10 mouse cellular contexts compared by ENCODE assay signal in genomic region chr17:24203068-24203467, GRCm38 (mm10). TPM values are rescaled to one million over a fixed set of nuclear protein-coding genes. Genes with fewer than 3 reads are reported as not detected.
DNase-seq lines count a peak whose midpoint lies in the region; ATAC-seq and TF ChIP-seq lines count a peak whose summit lies in the region.
"Had no signal": no experiment of that assay in that cellular context is flagged by ENCODE, and none has a peak within 500 bp of the region (broad histone marks: within the 10 kb centered on the region; RNA-seq: fewer than 3 reads in every experiment).

No protein-coding gene starts in this region.

- ATAC-seq in lung, embryonic 14.5 days (ENCODE audit: insufficient read depth) = no peak
- ATAC-seq in liver, embryonic 13.5 days (ENCODE audit: low read depth) = peak; percentile 77
- ATAC-seq in stomach, embryonic 15.5 days (ENCODE audit: insufficient read depth, low FRiP score, low read depth) = peak; percentile 47; the same call in 1 of the 2 replicates
- no peak for ATAC-seq in inflammation-experienced regulatory T-cells, adult 6 months
- ATAC-seq: Patski had no signal

- no peak overlapping the region; the same call in 1 of the 2 replicates for H3K4me3 ChIP-seq in lung, embryonic 14.5 days (ENCODE audit: low read depth, low read length)
- H3K4me3 ChIP-seq in erythroblast, embryonic 14.5 days (replicated peaks) = peak overlapping the region; percentile 78
- peak overlapping the region; percentile 80 for H3K4me3 ChIP-seq in liver, embryonic 13.5 days (replicated peaks)
- no peak overlapping the region for H3K4me3 ChIP-seq in stomach, embryonic 15.5 days (replicated peaks)

- DNase-seq in lung, embryonic 14.5 days = no peak
- DNase-seq in lung, postnatal 36 days = no peak
- DNase-seq in liver, embryonic 13.5 days = peak; percentile 79
- no peak for DNase-seq in gastrocnemius, postnatal 14 days
- DNase-seq in urinary bladder, postnatal 14 days (ENCODE audit: low spot score) = no peak

- WGBS in lung, embryonic 14.5 days = 47% methylated on average over 4 of the region's 4 CpGs
- 18% methylated on average over 4 of the region's 4 CpGs for WGBS in liver, embryonic 13.5 days (ENCODE audit: insufficient replicate concordance)
- WGBS in stomach, embryonic 15.5 days = 50% methylated on average over 4 of the region's 4 CpGs

- no peak for TF ChIP-seq CTCF in lung, embryonic 14.5 days (IDR thresholded peaks at IDR 0.05; ENCODE audit: low read depth)

- H3K27me3 ChIP-seq in lung, embryonic 14.5 days (ENCODE audit: insufficient read depth, low read length) = peaks cover 12% of the 10 kb centered on the region
- no peaks in the 10 kb centered on the region for H3K27me3 ChIP-seq in erythroblast, embryonic 14.5 days (ENCODE audit: control insufficient read depth)
- H3K27me3 ChIP-seq in liver, embryonic 13.5 days = peaks cover 9% of the 10 kb centered on the region
- H3K27me3 ChIP-seq in stomach, embryonic 15.5 days (replicated peaks) = peaks cover 2% of the 10 kb centered on the region; the same call in 1 of the 2 replicates
- H3K27me3 ChIP-seq: Patski had no signal

- no peaks in the 10 kb centered on the region for H3K36me3 ChIP-seq in lung, embryonic 14.5 days (ENCODE audit: insufficient read depth)
- peaks cover 70% of the 10 kb centered on the region for H3K36me3 ChIP-seq in erythroblast, embryonic 14.5 days (ENCODE audit: control insufficient read depth)
- peaks cover 10% of the 10 kb centered on the region; the same call in 1 of the 2 replicates for H3K36me3 ChIP-seq in liver, embryonic 13.5 days
- no peaks in the 10 kb centered on the region for H3K36me3 ChIP-seq in stomach, embryonic 15.5 days

- H3K9ac ChIP-seq in lung, embryonic 14.5 days = no peak overlapping the region
- H3K9ac ChIP-seq in liver, embryonic 13.5 days = peak overlapping the region; percentile 93
- H3K9ac ChIP-seq in stomach, embryonic 15.5 days = no peak overlapping the region

- no peak overlapping the region for H3K4me2 ChIP-seq in lung, embryonic 14.5 days
- peak overlapping the region; percentile 100 for H3K4me2 ChIP-seq in liver, embryonic 13.5 days
- no peak overlapping the region for H3K4me2 ChIP-seq in stomach, embryonic 15.5 days

- H3K9me3 ChIP-seq in lung, embryonic 14.5 days (ENCODE audit: low read depth, low read length) = no peaks in the 10 kb centered on the region
- no peaks in the 10 kb centered on the region for H3K9me3 ChIP-seq in erythroblast, embryonic 14.5 days (ENCODE audit: control insufficient read depth, low read length)
- H3K9me3 ChIP-seq in liver, embryonic 13.5 days (replicated peaks) = no peaks in the 10 kb centered on the region
- no peaks in the 10 kb centered on the region for H3K9me3 ChIP-seq in stomach, embryonic 15.5 days

- H3K4me1 ChIP-seq in lung, embryonic 14.5 days (ENCODE audit: insufficient read depth) = peaks cover 27% of the 10 kb centered on the region
- H3K4me1 ChIP-seq in erythroblast, embryonic 14.5 days (ENCODE audit: control insufficient read depth) = peaks cover 100% of the 10 kb centered on the region
- H3K4me1 ChIP-seq in liver, embryonic 13.5 days (replicated peaks) = peaks cover 98% of the 10 kb centered on the region
- peaks cover 42% of the 10 kb centered on the region for H3K4me1 ChIP-seq in stomach, embryonic 15.5 days

- H3K27ac ChIP-seq in lung, embryonic 14.5 days (ENCODE audit: low read depth) = peak overlapping the region; percentile 40; the same call in 1 of the 2 replicates
- H3K27ac ChIP-seq in liver, embryonic 13.5 days = peak overlapping the region; percentile 99
- H3K27ac ChIP-seq in stomach, embryonic 15.5 days = no peak overlapping the region
- H3K27ac ChIP-seq: left cerebral cortex, adult 2 months had no signal

- intact Hi-C loops in gastrocnemius, postnatal 14 days (cut with DNase I; ENCODE audit: low total_unique reads) = no loop called here

RNA-seq across cellular contexts. Expression of gene Tbc1d24, which starts 2.3 kb away (rescaled TPM):
- polyA plus RNA-seq in lung, embryonic 14.5 days (2014; fragmentation: Nextera tagmentation; extraction: Ambion mirVana) = 6.4 and 7.0 TPM in 2 replicates
- 0.44 and 0.61 TPM in 2 replicates for polyA plus RNA-seq in erythroblast, embryonic 14.5 days (2012)
- polyA plus RNA-seq in liver, embryonic 13.5 days (2015; fragmentation: Nextera tagmentation; extraction: Ambion mirVana) = 6.9 and 7.5 TPM in 2 replicates
- 5.0 and 6.3 TPM in 2 replicates for polyA plus RNA-seq in stomach, embryonic 15.5 days (2015; fragmentation: Nextera tagmentation; extraction: Ambion mirVana)
- 1 to 10 TPM in 2 of 3 experiments, under 1 TPM in 1; 0.66 to 1.4 (median 1.0) TPM for polyA plus RNA-seq in inflammation-experienced regulatory T-cells, adult 6 months (2017; shearing (Covaris generic))
- 1 to 10 TPM; 3.4 to 3.5 TPM for total RNA-seq in gastrocnemius, postnatal 14 days (2021)

RNA-seq across cellular contexts. Expression of gene Ntn3, which starts 6.3 kb away (rescaled TPM):
- 8.2 and 10.3 TPM in 2 replicates for polyA plus RNA-seq in lung, embryonic 14.5 days (2014; fragmentation: Nextera tagmentation; extraction: Ambion mirVana)
- polyA plus RNA-seq in erythroblast, embryonic 14.5 days (2012) = 0.36 and 0.47 TPM in 2 replicates
- 1.00 and 1.4 TPM in 2 replicates for polyA plus RNA-seq in liver, embryonic 13.5 days (2015; fragmentation: Nextera tagmentation; extraction: Ambion mirVana)
- polyA plus RNA-seq in stomach, embryonic 15.5 days (2015; fragmentation: Nextera tagmentation; extraction: Ambion mirVana) = 8.1 and 8.5 TPM in 2 replicates
- polyA plus RNA-seq in inflammation-experienced regulatory T-cells, adult 6 months (2017; shearing (Covaris generic)) = not detected
- 1 to 10 TPM in 1 of 2 experiments, under 1 TPM in 1; 0.86 to 1.1 TPM for total RNA-seq in gastrocnemius, postnatal 14 days (2021)

RNA-seq across cellular contexts. Expression of gene Tedc2, which starts 17.6 kb away (rescaled TPM):
- polyA plus RNA-seq in lung, embryonic 14.5 days (2014; fragmentation: Nextera tagmentation; extraction: Ambion mirVana) = 14.5 and 15.2 TPM in 2 replicates
- polyA plus RNA-seq in erythroblast, embryonic 14.5 days (2012) = 5.8 and 7.7 TPM in 2 replicates
- 10.8 and 11.6 TPM in 2 replicates for polyA plus RNA-seq in liver, embryonic 13.5 days (2015; fragmentation: Nextera tagmentation; extraction: Ambion mirVana)
- 9.8 and 10.0 TPM in 2 replicates for polyA plus RNA-seq in stomach, embryonic 15.5 days (2015; fragmentation: Nextera tagmentation; extraction: Ambion mirVana)
- 1 to 10 TPM; 7.2 to 9.5 (median 9.1) TPM for polyA plus RNA-seq in inflammation-experienced regulatory T-cells, adult 6 months (2017; shearing (Covaris generic))
- total RNA-seq in gastrocnemius, postnatal 14 days (2021) = 1 to 10 TPM; 1.9 to 2.3 TPM

RNA-seq across cellular contexts. Expression of gene Atp6v0c, which starts 33.6 kb away (rescaled TPM):
- polyA plus RNA-seq in lung, embryonic 14.5 days (2014; fragmentation: Nextera tagmentation; extraction: Ambion mirVana) = 450 and 473 TPM in 2 replicates
- polyA plus RNA-seq in erythroblast, embryonic 14.5 days (2012) = 65.8 and 80.2 TPM in 2 replicates
- 348 and 367 TPM in 2 replicates for polyA plus RNA-seq in liver, embryonic 13.5 days (2015; fragmentation: Nextera tagmentation; extraction: Ambion mirVana)
- polyA plus RNA-seq in stomach, embryonic 15.5 days (2015; fragmentation: Nextera tagmentation; extraction: Ambion mirVana) = 495 and 512 TPM in 2 replicates
- polyA plus RNA-seq in inflammation-experienced regulatory T-cells, adult 6 months (2017; shearing (Covaris generic)) = 100 to 1,000 TPM; 164 to 208 (median 177) TPM
- 100 to 1,000 TPM; 167 to 178 TPM for total RNA-seq in gastrocnemius, postnatal 14 days (2021)

RNA-seq across cellular contexts. Expression of gene Amdhd2, which starts 39.5 kb away (rescaled TPM):
- 23.6 and 33.3 TPM in 2 replicates for polyA plus RNA-seq in lung, embryonic 14.5 days (2014; fragmentation: Nextera tagmentation; extraction: Ambion mirVana)
- 7.0 and 9.1 TPM in 2 replicates for polyA plus RNA-seq in erythroblast, embryonic 14.5 days (2012)
- polyA plus RNA-seq in liver, embryonic 13.5 days (2015; fragmentation: Nextera tagmentation; extraction: Ambion mirVana) = 18.6 and 20.8 TPM in 2 replicates
- polyA plus RNA-seq in stomach, embryonic 15.5 days (2015; fragmentation: Nextera tagmentation; extraction: Ambion mirVana) = 25.1 and 29.3 TPM in 2 replicates
- 10 to 100 TPM; 21.6 to 30.0 (median 29.7) TPM for polyA plus RNA-seq in inflammation-experienced regulatory T-cells, adult 6 months (2017; shearing (Covaris generic))
- 10 to 100 TPM in 1 of 2 experiments, 1 to 10 TPM in 1; 9.5 to 13.5 TPM for total RNA-seq in gastrocnemius, postnatal 14 days (2021)

Comparison
In these comparisons a context has a peak if more than half of its experiments do, and no peak if none do; other contexts are left out.
1. ATAC-seq: peak in liver, embryonic 13.5 days (single experiment) and stomach, embryonic 15.5 days (single experiment); none in lung, embryonic 14.5 days (single experiment) and inflammation-experienced regulatory T-cells, adult 6 months (single experiment).
2. H3K4me3 ChIP-seq: peak in erythroblast, embryonic 14.5 days (single experiment) and liver, embryonic 13.5 days (single experiment); none in lung, embryonic 14.5 days (single experiment) and stomach, embryonic 15.5 days (single experiment).